Mouse (Mus musculus) neural tube, embryonic 14.5 days (tissue): ENCODE data around the gene Katnb1. TPM values are rescaled to one million over a fixed set of nuclear protein-coding genes. Genes with fewer than 3 reads are reported as not detected.

Experiments used
- ATAC-seq: fragments of 200-750 bp; cut with Nextera tagmentation; 2 replicates; pipeline ENCODE4 v1.8.0; 2017; ENCODE audit warnings: low read depth, mild to moderate bottlenecking, moderate TSS enrichment, moderate library complexity
- H3K27ac ChIP-seq: fragments of 300-500 bp; sonication (generic); 2 replicates; pipeline ENCODE4 v1.5.1; 2014; ENCODE audit warnings: low read depth, mild to moderate bottlenecking, control low read depth, low read length, moderate library complexity, mixed read lengths
- H3K27me3 ChIP-seq: fragments of 300-500 bp; sonication (generic); 2 replicates; pipeline ENCODE4 v1.6.1; 2014; ENCODE audit warnings: low read length; ENCODE audit not compliant: control insufficient read depth, insufficient read depth
- H3K36me3 ChIP-seq: fragments of 300-500 bp; sonication (generic); 2 replicates; pipeline ENCODE4 v1.6.1; 2014; ENCODE audit warnings: low read length, mixed read lengths; ENCODE audit not compliant: control insufficient read depth, insufficient read depth
- H3K4me1 ChIP-seq: fragments of 300-500 bp; sonication (generic); 2 replicates; pipeline ENCODE4 v1.6.1; 2014; ENCODE audit warnings: low read length; ENCODE audit not compliant: control insufficient read depth, insufficient read depth
- H3K4me2 ChIP-seq: fragments of 300-500 bp; sonication (generic); 2 replicates; pipeline ENCODE4 v1.6.1; 2014; ENCODE audit warnings: mild to moderate bottlenecking, low read depth, low read length, control low read depth
- H3K4me3 ChIP-seq: fragments of 300-500 bp; sonication (generic); 2 replicates; pipeline ENCODE4 v1.5.1; 2014; ENCODE audit warnings: low read depth, low read length, control low read depth, mixed read lengths
- H3K9ac ChIP-seq: fragments of 300-500 bp; sonication (generic); replicated peaks from 2 replicates; pipeline ENCODE4 v1.6.1; 2014; ENCODE audit warnings: low read depth, mild to moderate bottlenecking, control low read depth, low read length, mixed read lengths
- H3K9me3 ChIP-seq: fragments of 300-500 bp; sonication (generic); 2 replicates; pipeline ENCODE4 v1.6.1; 2016; ENCODE audit warnings: low read length; ENCODE audit not compliant: control insufficient read depth
- WGBS: fragments of 180-500 bp; shearing (Covaris S2); extraction: QIAGEN DNeasy Blood & Tissue Kit; methylation state at CpG from one replicate; pipeline ENCODE4 v1.1.7; 2014; 5-methylcytosine and 5-hydroxymethylcytosine counted together
- polyA plus RNA-seq: library from polyadenylated mRNA; unstranded; fragments of >200 nt; fragmentation: Nextera tagmentation; extraction: Ambion mirVana; gene quantifications from 2 replicates; pipeline ENCODE4 v1.2.1, GENCODE M21; 2014

The Katnb1 gene
- polyA plus RNA-seq, 1 experiment from 2014 or later: 44.3 TPM

DNA sequence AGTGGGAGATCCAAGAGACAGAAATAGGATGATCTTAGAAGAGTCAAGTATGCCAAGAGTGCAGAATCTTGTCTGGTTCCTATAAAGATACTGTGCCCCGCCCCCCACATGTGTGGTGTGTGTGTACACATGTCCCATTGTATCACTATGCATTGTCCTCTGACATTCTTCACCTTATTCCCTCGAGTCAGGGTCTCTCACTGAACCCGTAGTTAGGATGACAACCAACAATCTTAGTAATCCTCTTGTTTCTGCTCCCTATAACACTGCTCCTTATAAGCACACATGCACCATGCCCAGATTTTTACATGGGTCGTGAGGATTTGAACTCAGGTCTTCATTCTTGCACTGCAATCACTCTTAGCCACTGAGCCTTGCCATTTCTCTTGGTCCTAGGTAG lies 1.7 kb upstream of the Katnb1 start:
- Histone ChIP-seq H3K9me3 (no peaks in the 10 kb centered on the region), H3K4me1 (peaks cover 10% of the 10 kb centered on the region), H3K36me3 (peaks cover 5% of the 10 kb centered on the region; the same call in 1 of the 2 replicates), H3K27ac (no peak overlapping the region), H3K27me3 (no peaks in the 10 kb centered on the region), H3K4me2 (no peak overlapping the region), H3K4me3 (no peak overlapping the region), H3K9ac (no peak overlapping the region)
- 88% methylated on average over 4 of the region's 4 CpGs for WGBS
- no peak for ATAC-seq

GRCm38 (mm10) chr8:95081650-95082049 lies 664 bp downstream of the Katnb1 start:
- peak overlapping the region; percentile 73 for H3K27ac ChIP-seq
- H3K4me3 ChIP-seq: peak overlapping the region; percentile 80
- no peaks in the 10 kb centered on the region for H3K9me3 ChIP-seq
- 7% methylated on average over 11 of the region's 11 CpGs for WGBS
- H3K4me1 ChIP-seq: peaks cover 10% of the 10 kb centered on the region
- H3K27me3 ChIP-seq: no peaks in the 10 kb centered on the region
- peak overlapping the region; percentile 83 for H3K9ac ChIP-seq
- peaks cover 7% of the 10 kb centered on the region; the same call in 1 of the 2 replicates for H3K36me3 ChIP-seq
- ATAC-seq: no peak
- H3K4me2 ChIP-seq: peak overlapping the region; percentile 65

DNA sequence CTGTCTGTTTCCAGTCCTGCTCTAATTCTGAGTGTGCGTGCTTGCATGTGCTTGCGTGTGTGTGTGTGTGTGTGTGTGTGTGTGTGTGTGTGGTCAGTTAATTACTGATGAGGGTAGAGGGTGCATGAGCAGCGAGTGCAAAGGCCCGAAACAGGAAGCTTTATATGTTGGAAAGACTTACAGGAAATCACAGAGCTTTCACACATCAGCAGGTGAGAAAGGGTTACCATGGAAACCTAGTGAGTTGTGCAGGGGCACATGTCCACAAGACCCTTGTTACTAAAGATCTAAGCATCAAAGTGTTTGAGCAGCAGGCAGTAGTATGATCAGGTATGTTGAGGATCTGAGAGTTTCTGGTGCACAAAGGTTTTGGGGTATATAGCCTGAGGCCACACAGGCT lies 3.3 kb downstream of the Katnb1 start:
- H3K4me1 ChIP-seq: peaks cover 10% of the 10 kb centered on the region
- no peak for ATAC-seq
- H3K9ac ChIP-seq: no peak overlapping the region
- WGBS: 88% methylated on average over 4 of the region's 4 CpGs
- no peaks in the 10 kb centered on the region for H3K9me3 ChIP-seq
- no peaks in the 10 kb centered on the region for H3K27me3 ChIP-seq
- no peak overlapping the region for H3K27ac ChIP-seq
- H3K4me3 ChIP-seq: no peak overlapping the region
- H3K36me3 ChIP-seq: peaks cover 15% of the 10 kb centered on the region
- no peak overlapping the region for H3K4me2 ChIP-seq

- whole genome bisulfite sequencing: 82% methylated on average over 10 of the region's 10 CpGs
- Histone ChIP-seq H3K4me3 (no peak overlapping the region), H3K27ac (no peak overlapping the region), H3K9ac (no peak overlapping the region), H3K4me1 (peaks cover 10% of the 10 kb centered on the region), H3K36me3 (peaks cover 19% of the 10 kb centered on the region), H3K9me3 (no peaks in the 10 kb centered on the region), H3K27me3 (no peaks in the 10 kb centered on the region), H3K4me2 (no peak overlapping the region)
- ATAC-seq: no peak
Measured at GRCm38 (mm10) chr8:95084744-95085431, 3.9 kb downstream of the Katnb1 start.

GRCm38 (mm10) chr8:95085432-95086141 lies 4.6 kb downstream of the Katnb1 start:
- Histone ChIP-seq H3K4me2 (no peak overlapping the region), H3K27me3 (no peaks in the 10 kb centered on the region), H3K36me3 (peaks cover 20% of the 10 kb centered on the region), H3K27ac (no peak overlapping the region), H3K4me3 (no peak overlapping the region), H3K4me1 (peaks cover 10% of the 10 kb centered on the region), H3K9ac (no peak overlapping the region), H3K9me3 (no peaks in the 10 kb centered on the region)
- ATAC-seq: no peak
- 94% methylated on average over 7 of the region's 7 CpGs for WGBS

- Histone ChIP-seq H3K27me3 (no peaks in the 10 kb centered on the region), H3K4me2 (no peak overlapping the region), H3K9ac (no peak overlapping the region), H3K4me1 (no peaks in the 10 kb centered on the region), H3K36me3 (peaks cover 65% of the 10 kb centered on the region), H3K9me3 (no peaks in the 10 kb centered on the region), H3K27ac (no peak overlapping the region), H3K4me3 (no peak overlapping the region)
- no peak for ATAC-seq
- 92% methylated on average over 4 of the region's 4 CpGs for WGBS
Measured at GRCm38 (mm10) chr8:95093574-95093973, 12.6 kb downstream of the Katnb1 start.

DNA sequence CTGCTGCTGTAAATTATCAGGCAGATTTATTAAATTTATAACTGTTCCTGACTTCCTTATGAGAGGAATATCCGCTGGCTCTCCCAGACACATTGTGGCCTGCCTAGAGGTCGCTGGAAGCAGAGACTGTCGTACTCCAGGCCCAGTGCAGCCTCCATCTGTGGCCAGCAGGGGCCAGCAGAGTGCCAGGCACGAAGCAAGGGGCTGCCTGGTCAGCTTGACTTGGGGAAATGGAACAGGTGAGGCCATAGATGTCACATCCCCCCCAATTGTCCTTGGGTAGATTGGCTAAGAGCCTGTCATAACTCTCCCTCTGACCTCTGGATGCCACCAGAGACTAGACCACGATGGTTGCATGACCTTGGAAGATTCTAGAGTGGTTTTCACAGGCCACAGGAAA lies 18.0 kb downstream of the Katnb1 start:
- peaks cover 67% of the 10 kb centered on the region for H3K36me3 ChIP-seq
- 23% methylated on average over 5 of the region's 5 CpGs for WGBS
- no peaks in the 10 kb centered on the region for H3K4me1 ChIP-seq
- no peak overlapping the region for H3K4me2 ChIP-seq
- no peaks in the 10 kb centered on the region for H3K9me3 ChIP-seq
- H3K4me3 ChIP-seq: no peak overlapping the region
- peak; percentile 77 for ATAC-seq
- no peak overlapping the region for H3K9ac ChIP-seq
- no peak overlapping the region for H3K27ac ChIP-seq
- H3K27me3 ChIP-seq: no peaks in the 10 kb centered on the region

- Histone ChIP-seq H3K4me1 (no peaks in the 10 kb centered on the region), H3K27ac (no peak overlapping the region), H3K4me2 (no peak overlapping the region), H3K4me3 (no peak overlapping the region), H3K9ac (no peak overlapping the region), H3K36me3 (peaks cover 48% of the 10 kb centered on the region), H3K27me3 (no peaks in the 10 kb centered on the region), H3K9me3 (no peaks in the 10 kb centered on the region)
- no peak for ATAC-seq
- 85% methylated on average over 4 of the region's 4 CpGs for WGBS
Measured at GRCm38 (mm10) chr8:95101972-95102371, 21.0 kb downstream of the Katnb1 start.

- Histone ChIP-seq H3K9ac (no peak overlapping the region), H3K36me3 (peaks cover 18% of the 10 kb centered on the region; the same call in 1 of the 2 replicates), H3K27ac (no peak overlapping the region), H3K4me2 (no peak overlapping the region), H3K9me3 (no peaks in the 10 kb centered on the region), H3K4me3 (no peak overlapping the region), H3K4me1 (no peaks in the 10 kb centered on the region), H3K27me3 (no peaks in the 10 kb centered on the region)
- 92% methylated on average over 13 of the region's 13 CpGs for WGBS
- ATAC-seq: no peak
Measured at GRCm38 (mm10) chr8:95107306-95107705, 26.3 kb downstream of the Katnb1 start.
